Mouse (Mus musculus): ENCODE data around the gene Spns3.

DNA sequence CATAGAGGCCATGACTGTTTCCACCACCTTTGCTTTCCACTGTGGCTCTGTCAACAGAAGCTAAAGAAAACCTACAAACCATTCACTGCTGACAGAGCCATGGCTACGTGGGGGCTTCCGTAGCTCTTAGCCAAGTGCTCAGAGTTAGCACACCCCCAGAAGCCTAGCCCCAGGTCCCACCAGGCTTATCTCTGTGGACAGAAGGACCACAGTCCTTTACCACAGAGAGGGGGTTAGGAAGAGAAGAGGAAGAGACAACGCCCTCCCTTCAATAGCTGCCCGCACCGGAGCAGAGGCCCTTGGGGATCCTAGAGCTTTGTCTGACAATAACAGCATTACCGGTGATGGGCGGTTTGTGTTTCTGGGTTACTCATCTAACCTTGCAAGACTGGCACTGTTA, 74.9 kb downstream of the Spns3 start:
- TF ChIP-seq CTCF (IDR thresholded peaks at IDR 0.05; ENCODE audit: control insufficient read depth, insufficient read depth, low read length) (no peak), POLR2A (IDR thresholded peaks at IDR 0.05; ENCODE audit: borderline replicate concordance, control insufficient read depth, low read depth, low read length) (no peak)

Measured in bone marrow, adult 2 months (tissue).